Mouse (Mus musculus) naive thymus-derived CD4-positive, alpha-beta T cell, adult 2 months (primary cell): ENCODE measurements around the gene Wdr17.
"Not testable (repeated sequence)": the region's sequence is repeated elsewhere in the genome, so short reads cannot be mapped to it uniquely, and the experiment has no call there.

Experiments
- DNase-seq: peaks from one replicate; pipeline ENCODE4 v3.0.0-alpha.2; 2011; ENCODE audit warnings: low read depth

Wdr17 gene

DNA sequence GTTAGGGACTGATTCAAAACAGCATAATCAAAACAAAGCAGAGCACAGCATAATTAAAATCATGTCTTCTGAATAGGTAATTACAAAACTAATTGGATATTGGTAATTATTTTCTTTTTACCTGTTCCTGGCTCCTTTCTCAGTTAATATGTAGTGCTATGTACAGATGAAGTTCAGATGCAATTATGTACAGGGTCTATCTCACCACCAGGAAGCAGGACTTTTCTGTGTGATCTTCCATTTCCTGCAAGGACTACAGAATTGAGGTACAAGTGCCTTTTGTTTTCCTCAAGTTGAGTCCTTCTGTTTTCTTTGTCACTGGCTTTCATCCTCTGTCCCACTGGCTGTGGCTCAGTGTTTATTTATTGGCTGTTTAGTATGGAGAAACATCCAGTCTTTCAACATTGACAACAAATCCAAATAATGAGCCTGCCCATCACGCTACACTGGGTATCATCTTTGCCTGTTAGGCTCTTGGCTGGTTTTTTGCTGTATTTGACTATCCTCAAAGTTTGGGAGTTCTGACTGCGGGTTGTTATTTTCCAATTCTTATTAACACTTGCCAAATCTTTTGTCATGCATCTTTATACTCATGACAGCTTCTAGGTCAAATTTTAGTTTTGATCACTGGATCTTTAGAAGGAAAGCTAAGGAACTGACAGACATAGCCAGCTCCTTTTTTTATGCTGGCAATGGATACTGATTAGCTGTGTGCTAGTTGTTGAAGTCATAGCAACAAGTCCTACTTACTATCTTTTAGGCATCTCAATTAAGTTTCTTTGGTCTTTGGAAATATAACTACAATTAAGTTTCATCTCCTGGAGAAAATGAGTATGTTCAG lies 94.9 kb downstream of the Wdr17 start:
- DNase-seq = no peak

- DNase-seq = no peak
Measured at GRCm38 (mm10) chr8:54780134-54780942, 106.6 kb downstream of the Wdr17 start.

DNA sequence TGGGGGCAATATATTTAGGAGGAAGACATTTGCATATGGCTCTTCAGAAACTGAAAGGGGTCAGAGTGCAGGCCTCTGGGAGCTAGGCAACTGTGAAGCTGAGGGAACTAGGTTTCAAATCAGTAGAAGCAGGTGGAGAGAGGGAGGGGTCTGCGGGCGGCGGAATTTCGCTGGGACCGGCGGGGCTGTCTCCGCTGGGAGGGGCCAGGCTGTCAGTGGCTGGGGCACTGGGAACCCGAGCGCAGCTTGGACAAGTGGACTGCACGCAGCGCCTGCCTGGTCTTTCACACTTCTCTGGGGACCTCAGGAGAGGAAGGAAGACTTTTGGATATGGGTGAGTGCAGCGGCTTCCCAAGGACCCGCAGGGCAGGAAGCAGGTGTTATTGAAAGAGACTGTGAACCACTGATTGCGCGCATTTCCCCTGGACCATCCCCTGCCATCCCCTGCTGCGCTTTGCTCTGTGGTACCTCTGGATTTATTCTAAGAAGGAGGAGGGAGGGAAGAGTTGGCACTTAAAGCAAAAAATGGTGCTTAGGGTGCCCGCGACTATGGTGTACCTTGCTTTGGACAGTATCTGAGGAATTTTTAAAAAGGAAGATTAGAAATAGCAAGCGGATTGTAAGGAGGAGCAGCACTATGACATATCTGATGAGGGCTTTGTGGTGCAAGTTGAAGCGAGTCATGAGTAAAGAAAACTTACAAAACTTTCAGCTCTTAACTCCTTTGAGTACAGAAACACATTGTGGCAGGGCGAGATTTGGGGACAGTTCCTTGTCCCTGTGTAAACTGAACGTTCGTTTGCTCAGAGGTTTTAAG lies 107.5 kb downstream of the Wdr17 start:
- no peak for DNase-seq

- no peak for DNase-seq
Measured at GRCm38 (mm10) chr8:54777012-54777411, 110.0 kb downstream of the Wdr17 start.

GRCm38 (mm10) chr8:54776241-54776640 lies 110.7 kb downstream of the Wdr17 start:
- DNase-seq = no peak

- no peak for DNase-seq
Measured at GRCm38 (mm10) chr8:54757646-54758045, 129.3 kb downstream of the Wdr17 start.

DNA sequence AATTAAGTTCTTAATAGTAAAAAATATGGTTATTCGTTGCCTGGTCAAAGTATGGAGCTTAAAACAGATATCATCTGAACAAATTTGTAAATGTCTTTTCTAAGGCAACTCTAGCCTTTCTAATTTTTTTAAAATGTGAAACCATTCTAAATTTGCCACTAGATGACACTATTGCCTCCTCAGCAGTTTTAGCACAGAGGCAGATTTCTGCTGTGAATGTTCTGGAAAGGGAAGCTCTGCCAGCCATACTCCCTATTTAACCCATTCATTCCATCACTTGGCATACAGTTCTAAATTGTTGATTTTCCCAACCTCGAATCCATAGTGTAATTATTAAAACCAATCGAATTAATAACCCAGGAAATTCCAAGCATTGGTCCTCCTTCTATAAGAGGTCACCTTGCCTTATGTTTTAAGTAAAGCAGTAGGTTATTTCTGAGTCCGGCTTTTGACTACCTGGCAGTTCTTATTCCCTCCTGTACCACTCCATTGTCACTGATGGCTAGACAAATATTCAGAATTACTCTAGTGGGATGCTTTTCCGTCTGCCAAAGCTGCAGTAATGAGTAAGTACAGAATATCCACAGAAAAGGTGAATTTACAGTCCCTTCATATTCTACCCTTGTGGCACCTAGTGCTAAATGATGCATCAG lies 150.2 kb downstream of the Wdr17 start:
- DNase-seq = no peak

GRCm38 (mm10) chr8:54724668-54725035 lies 162.3 kb downstream of the Wdr17 start:
- DNase-seq = no peak

DNA sequence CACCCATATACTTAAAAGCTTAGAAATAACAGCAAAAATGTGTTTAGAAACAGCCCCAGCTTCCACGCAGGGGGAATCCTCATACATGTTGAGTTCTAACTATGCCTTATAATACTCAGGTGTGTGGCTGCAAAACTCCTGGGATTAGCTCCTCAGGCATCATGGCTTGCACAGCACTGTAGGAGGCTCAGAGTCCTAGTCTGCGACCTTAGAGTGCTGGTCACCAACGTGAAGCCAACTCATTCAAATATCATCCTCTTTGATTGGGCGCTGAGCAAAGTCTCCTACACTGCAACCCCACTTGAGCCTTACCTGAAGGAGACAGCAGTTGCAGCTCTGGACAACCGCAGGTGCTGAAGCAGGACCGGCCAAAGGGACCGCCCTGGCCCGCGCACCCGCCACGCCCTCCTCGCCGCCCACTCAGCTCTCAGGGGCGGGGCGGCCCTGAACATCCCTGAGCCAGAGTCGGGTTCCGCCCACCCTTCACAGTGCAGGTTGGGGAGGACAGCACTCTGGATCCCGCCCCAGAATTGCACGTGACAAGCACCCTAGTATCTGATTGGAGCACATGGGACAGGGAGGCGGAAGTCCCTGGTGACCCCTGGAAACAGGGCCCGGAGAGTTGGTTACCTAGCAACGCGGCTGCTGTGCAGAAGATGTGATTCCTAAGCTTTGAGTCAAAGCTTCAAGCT lies 162.9 kb downstream of the Wdr17 start:
- no peak for DNase-seq

GRCm38 (mm10) chr8:54718515-54718914 lies 168.5 kb downstream of the Wdr17 start:
- DNase-seq = no peak

GRCm38 (mm10) chr8:54705743-54706142 lies 181.2 kb downstream of the Wdr17 start:
- peak; percentile 10 for DNase-seq

- DNase-seq = no peak
Measured at GRCm38 (mm10) chr8:54671806-54672205, 215.2 kb downstream of the Wdr17 start.

- no peak for DNase-seq
Measured at GRCm38 (mm10) chr8:54667756-54668155, 219.2 kb downstream of the Wdr17 start.

DNA sequence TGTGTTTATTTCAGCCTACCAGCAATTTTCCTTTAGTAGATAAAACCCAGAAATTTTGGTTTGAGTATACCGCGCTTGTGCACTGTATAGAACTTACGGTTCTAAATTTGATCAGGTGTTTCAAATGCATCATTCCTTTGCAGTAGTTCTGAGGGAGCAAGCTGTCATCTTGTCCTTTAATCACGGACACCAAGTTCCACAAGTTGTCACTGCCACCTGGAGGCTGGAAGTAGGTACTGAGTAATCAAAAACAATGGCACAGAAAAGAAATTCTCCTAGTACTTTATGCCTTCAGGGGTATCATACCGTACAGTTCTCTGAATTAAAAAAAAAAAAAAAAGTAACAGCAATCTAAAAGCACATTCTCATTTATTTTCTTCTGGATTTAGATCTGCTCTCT lies 226.3 kb downstream of the Wdr17 start:
- DNase-seq = peak; percentile 42

DNA sequence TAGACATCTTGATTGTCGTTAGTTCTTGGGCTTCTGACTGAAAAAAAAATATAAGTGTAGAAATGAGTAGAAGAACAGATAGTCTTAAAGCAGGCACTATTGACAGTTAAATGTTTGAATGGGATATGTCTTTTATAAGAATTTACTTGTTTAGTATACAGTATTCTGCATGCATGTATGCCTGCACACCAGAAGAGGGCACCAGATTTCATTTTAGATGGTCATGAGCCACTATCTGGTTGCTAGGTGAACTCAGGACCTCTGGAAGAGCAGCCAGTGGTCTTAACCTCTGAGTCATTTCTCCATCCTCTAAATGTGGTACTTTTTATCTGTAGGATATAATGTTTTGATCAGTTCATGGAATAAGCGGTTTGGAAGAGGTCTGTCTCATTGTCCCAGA lies 227.3 kb downstream of the Wdr17 start:
- DNase-seq = no peak

DNA sequence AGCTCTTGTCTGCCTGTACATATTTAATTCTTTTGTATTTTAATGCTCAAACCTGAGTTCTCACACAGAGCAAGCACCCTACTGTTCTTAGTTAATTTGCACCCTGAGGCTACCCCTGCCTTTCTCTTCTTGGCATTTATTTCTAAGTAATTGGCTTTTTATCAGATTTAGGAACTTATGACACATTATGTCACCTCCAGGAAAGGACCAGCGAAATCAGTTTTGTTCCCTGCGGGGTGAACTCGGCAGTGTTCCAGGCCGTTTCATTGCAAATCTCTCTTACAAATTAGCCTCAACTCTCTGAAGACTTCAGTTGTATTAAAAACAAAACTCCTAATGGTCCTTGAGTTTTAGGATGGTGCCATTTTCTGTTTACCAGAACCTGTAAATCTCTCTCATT lies 248.3 kb downstream of the Wdr17 start:
- DNase-seq = no peak

DNA sequence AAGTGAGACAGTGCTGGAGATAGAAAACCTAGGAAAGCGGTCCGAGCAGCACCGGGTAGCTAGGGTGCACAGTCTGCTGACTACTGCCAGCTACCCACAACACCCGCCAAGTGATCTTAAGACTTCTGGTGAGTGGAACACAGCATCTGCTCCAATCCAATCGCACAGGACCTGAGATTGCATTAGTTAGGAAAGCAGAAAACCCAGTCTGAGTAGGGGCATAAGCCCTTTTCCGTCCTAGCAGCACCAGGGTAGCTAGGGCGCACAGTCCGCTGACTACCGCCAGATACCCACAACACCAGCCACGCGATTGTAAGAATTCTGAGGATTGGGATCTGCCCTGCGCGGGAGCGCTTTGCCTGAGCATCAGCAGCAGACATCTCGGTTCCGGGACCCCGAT lies 270.3 kb downstream of the Wdr17 start:
- not testable (repeated sequence) for DNase-seq

- DNase-seq = no peak
Measured at GRCm38 (mm10) chr8:54610238-54610637, 276.7 kb downstream of the Wdr17 start.

DNA sequence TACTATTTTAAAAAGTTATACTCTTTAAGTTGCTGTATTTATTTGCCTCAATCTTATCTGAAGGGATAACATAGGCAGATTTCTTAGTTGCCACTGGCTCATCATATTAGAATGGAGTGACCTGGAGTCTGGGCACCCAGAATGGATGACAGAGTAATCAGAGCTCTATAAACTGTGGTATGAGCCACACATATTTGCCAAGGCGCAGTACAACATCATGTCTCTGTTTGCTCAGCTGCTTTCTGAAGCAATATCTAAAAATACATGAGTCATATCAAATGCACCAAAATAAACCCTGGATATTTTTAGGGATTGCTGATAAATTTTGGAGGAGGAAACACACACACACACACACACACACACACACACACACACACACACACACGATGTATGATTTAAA lies 277.6 kb downstream of the Wdr17 start:
- no peak for DNase-seq

DNA sequence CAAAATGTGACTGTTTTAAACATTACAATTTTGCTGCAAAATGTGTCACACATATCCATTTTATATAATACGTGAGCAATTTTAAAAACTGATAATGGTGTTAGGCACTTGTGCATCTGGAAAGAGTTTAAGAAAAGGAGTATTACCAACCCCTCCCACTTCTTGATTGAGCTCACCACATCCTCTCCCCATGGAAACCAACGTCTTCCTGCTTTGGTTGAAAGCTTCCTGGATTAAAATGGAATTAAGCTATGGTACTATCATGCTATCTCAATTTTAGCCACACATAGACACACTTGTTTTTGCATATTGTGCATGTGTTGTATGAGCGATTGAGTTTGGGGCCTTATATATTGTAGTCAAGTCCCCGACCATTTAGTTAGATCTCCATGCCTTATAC lies 283.5 kb downstream of the Wdr17 start:
- DNase-seq = no peak

DNA sequence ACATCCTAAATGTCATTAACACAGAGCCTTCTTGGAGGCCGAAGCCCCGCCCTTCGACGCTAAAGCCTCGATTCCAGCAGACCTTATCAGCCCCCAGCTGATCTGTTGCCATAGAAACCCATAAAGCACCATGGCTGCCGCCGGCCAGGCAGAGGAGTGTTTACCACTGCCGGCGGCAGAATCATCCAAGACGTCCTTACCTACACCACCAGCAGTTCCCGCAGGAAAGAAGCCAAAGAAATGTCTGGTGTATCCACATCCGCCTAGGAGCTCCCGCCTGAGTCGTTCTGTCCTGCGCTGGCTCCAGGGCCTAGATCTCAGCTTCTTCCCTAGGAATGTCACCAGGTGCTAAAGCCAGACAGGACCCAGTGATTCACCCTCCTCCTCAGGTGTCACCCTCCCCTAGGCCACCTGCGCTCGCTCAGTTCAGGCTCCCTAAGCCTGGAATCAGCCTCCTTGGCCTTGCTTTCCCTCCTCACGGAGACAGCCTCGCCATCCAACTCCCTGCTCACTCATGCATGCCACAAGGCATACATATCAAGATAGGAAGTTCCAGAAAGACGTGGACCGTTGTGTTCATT lies 286.2 kb downstream of the Wdr17 start, which contains the start of gene Spata4:
Gene Spata4, plus strand, starts transcription at position 111 of the 581 bp plus-strand sequence.
- DNase-seq = no peak
